Mouse (Mus musculus) thymus, postnatal 36 days (tissue): Measurements from ENCODE around the gene Pet117.

Source experiments
- DNase-seq, 2 experiments: peaks; one replicate each; pipeline ENCODE4 v3.0.0; 2022; ENCODE audit warnings: mixed read lengths in 2 of 2

The Pet117 gene

DNA sequence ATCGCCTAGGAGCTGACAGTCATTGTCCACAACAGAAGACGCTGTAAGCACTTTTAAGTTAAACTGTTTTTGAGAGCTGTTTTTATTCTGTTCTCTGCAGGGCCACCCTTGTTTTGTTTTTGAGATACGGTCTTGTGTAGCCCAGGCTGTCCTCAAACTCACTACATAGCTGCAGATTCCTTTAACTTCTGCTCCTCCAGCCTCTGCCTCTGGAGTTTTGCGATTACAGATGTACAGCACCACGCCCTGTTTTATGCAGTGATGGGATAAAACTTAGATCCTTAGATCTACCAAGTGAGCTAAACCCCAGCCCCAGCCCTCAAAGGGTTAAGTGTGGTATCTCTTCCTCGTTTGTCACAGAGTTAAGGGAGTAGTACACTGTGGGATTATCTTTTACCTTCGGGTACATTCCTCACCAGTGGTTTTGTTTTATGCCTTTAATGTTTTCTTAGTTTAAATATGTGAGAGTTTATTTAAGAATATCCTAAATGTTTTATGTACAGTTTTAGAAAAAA is 13.9 kb downstream of the Pet117 start:
- no peak for DNase-seq

DNA sequence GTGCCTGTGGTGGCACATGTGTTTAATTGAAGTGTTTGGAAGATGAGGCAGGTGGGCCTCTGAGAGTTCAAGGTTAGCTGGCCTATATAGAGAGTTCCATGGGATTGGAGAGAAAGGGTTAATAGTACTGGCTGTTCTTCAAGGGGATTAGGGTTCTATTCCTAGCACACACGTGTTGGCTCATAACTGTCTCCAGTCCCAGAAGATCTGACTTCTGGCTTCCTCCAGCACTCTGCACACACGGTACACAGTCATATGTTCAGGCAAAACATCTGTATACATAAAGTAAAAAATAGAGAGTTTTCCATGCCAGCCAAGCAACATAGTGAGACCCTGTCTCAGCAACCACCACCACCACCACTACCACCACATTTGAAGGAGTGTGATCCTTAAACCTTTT is 17.5 kb downstream of the Pet117 start:
- no peak for DNase-seq

DNA sequence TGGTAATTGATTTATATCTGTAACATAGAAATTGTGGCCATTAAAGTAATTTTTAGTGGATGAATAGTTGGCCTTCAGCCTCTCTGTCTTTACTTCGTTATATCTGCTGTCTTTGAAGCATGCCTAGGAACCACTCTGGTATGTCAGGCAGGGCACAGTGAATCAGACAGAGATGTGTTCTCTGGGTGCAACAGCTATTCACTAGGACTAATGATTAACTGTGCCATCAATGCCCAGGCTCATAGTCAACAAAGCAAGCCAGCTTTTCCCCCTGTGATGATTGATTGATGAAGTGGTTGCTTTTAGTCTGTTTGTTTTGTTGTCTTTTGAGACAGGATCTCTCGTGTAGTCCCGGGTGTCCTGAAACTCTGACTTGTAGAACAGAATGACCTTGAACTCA is 19.6 kb downstream of the Pet117 start:
- DNase-seq: no peak

DNA sequence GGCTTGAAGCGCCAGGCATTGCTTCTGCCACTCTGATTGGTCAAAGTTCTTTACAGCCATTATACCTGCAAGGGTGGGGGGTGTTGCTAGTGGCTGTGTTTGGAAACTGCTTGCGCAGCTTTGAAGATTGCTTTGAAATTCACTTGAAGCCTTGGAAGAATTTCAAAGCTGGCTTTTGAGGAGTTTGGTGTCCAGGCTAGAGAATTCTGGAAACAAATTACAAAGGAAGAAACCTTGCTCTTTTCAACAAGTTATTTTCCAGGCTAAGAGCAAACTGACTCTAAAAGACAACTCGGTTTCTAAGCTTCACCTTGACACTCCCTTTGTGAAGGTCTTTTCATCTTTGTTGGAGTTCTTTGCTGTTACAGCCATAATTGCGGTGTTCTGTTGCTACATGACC is 30.7 kb downstream of the Pet117 start:
- DNase-seq: no peak

DNA sequence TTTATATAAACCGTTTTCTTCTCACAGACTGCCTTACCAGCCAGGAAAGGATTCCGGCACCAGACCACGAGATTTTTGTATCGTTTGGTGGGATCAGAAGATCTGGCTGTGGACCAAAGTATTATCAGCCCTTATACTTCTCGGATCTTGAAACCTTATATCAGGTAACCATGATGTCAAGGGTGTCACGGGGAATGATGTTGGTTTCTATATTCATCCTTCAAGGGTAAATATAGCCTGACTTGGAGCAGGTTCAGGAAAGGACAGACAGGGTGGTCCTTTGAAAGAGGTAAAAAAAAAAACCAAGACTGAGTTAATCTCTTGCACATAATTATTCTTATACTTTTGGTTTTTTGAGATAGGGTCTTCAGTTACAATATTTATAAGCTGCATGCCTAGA is 31.9 kb downstream of the Pet117 start:
- DNase-seq: no peak

DNA sequence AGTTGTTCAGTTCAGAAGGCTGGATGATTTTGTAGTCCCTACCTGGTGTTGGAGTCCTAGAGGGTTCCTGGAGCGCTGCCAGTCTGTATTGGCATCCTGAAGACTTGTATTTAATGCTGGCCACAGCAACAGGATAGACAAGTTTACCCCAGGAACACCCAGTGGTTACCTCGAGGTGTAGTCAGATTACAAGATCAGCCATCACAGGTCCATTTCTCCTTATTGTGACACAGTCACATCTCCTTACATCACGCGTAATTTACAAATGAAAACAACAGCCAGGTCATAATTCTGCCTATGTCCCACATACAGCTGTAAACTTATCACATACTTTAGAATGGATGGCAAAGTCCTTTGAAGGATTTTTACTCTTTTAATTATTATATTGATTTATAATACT is 40.2 kb downstream of the Pet117 start:
- DNase-seq: no peak

DNA sequence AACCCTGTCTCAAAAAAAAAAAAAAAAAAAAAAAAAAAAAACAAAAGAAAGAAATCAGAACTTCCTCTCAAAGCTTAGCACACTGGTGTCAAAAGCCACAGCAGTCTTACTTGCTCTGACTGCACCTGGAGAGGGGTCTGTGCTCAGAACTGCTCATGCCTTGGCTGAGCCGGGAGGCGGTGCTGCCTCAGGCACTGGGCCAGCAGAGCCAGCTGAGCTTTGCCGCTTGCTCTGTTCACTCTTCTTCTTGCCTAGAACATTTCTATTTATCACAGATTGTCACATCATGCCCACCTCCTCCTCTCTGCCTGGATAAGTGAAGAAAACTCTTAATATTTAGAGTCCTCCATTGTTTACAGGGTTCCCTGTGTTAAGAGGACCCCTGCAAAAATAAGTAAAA is 41.8 kb downstream of the Pet117 start:
- DNase-seq: no peak

DNA sequence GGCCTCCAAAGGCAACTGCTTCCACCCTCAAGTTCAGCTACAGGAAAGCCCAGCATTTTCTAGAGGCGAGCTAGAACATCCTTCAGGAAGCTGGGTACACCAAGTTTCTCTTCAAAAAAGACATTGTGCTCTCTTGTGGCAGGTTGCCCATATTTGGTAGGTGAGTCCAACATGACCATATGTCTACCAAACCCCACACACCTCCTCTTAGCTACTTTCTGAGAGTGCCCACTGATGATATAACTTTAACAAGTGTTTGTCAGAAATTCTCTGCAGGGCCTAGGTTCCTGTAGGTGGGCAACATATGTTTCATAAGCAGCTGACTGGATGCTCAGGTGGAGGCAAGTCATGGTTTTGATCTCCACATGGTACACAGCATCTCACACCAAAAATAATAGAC is 45.9 kb downstream of the Pet117 start:
- no peak for DNase-seq

DNA sequence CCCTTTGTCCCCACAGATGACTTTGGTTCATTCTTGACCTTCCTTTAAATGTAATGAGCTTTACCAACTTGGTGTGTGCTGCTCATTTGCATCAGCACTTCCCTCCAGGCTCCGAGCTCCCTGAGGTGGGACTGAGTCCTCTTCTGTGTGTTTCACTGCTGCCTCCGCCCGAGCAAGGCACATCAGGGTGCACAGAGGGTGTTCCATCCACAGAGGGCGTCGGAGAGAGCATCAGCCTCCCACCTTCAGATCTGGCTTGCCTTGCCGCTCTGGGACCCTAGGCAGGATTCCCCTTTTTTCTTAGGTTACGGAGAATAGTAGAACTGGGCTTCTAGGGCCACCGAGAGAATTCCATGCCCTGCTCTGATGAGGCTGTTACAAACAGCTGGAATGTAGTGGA is 48.1 kb downstream of the Pet117 start:
- DNase-seq: no peak

DNA sequence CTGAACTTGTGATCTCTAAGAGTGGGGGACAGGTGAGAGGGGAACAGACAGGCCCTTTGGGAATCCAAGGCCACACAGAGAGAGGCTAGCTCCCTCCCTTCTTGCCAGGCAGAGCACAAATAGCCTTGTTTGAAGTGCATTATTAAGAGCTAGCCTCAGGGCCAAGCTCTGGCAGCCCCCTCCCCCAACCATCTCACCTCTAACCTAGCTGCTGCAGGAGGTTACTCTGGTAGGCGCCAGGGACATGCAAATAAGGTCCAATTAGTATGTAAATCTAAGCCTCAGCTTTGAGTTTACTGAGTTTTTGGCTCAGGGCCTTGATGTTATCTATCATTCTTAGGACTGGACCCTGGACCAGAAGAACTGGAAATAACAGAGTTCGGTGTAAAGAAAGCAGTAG is 49.3 kb downstream of the Pet117 start:
- no peak for DNase-seq

DNA sequence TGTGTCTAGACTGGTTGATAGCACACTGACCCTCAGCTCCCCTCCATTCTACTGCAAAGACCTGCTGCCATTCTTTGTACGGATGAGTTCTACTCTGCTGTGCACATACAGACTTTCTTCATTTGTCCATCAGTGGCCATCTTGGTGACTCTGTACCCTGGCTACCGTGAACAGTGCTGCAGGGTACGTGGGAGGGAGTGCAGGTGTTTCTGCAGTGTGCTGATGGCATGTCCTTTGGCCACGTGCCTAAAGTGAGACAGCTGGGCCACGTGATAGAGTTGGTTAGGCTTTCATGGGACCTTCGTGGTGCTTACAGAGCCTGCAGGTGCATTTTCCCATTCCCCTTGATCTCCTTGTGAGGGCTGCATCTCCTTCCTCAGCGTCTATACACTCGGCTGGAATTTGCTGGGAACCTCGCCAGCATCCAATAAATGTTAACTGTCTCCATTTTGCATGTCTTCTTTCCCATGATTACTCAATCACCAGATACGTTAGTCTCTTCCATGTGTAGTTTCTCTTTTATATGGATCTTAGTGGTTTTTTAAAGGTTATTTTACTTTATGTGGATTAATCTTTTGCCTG is 53.4 kb downstream of the Pet117 start:
- no peak for DNase-seq
